ENCODE assay signal across 12 mouse cellular contexts in the genomic region with DNA sequence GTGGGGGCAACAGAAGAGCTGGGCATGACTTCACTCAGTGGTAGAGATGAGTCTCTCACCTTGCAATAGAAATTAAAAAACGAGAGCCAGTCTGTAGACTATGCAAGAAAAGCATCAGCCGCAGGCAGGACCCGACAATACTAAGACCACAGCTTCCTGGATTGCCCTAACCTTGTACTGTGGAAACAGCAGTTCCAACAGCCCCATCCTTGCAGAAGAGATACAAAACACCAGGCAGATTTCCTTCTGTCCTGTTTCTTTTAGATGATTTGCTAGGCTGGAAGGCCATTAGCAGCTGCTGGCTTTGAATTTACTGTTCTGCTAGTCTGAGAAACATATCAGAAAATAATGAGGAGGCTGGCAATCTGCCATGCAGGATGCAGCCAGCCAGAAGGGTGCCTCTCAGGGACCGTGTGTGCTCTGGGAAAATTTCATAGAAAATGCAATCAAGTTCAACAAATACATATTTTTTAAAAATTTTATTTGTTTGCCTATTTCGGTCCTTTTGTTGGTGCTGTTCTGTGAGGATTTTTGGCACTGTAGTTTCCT. TPM values are rescaled to one million over a fixed set of nuclear protein-coding genes. Genes with fewer than 3 reads are reported as not detected.
DNase-seq lines count a peak whose midpoint lies in the region; ATAC-seq and TF ChIP-seq lines count a peak whose summit lies in the region.
"Had no signal": no experiment of that assay in that cellular context is flagged by ENCODE, and none has a peak within 500 bp of the region (broad histone marks: within the 10 kb centered on the region; RNA-seq: fewer than 3 reads in every experiment).

No protein-coding gene starts in this region.

- DNase-seq in gastrocnemius, postnatal 10 days, result peak; percentile 31
- no peak for DNase-seq in gastrocnemius, adult 8-10 months (ENCODE audit: low spot score in 2 of 2)
- no peak for DNase-seq in midbrain, embryonic 11.5 days (ENCODE audit: low spot score, missing footprints)
- peak; percentile 26 for DNase-seq in brain, embryonic 18.5 days (ENCODE audit: low read depth, low spot score)
- peak; percentile 66 for DNase-seq in hindbrain, postnatal 0 days (ENCODE audit: low spot score)
- no peak for DNase-seq in urinary bladder, adult 18-20 months (ENCODE audit: low spot score in 2 of 2)
- no peak for DNase-seq in left cerebral cortex, postnatal 36 days (ENCODE audit: low spot score in 2 of 2)
- DNase-seq: heart, adult 11 months; liver, postnatal 0 days had no signal

- intact Hi-C loops in left cerebral cortex, postnatal 36 days (cut with DNase I), result no loop called here

- no peaks in the 10 kb centered on the region for H3K9me3 ChIP-seq in midbrain, embryonic 15.5 days
- no peaks in the 10 kb centered on the region for H3K9me3 ChIP-seq in midbrain, embryonic 11.5 days (ENCODE audit: control insufficient read depth, low read length)
- no peaks in the 10 kb centered on the region for H3K9me3 ChIP-seq in hindbrain, postnatal 0 days (ENCODE audit: low read length)
- H3K9me3 ChIP-seq: embryonic facial prominence, embryonic 13.5 days had no signal

- H3K36me3 ChIP-seq in midbrain, embryonic 15.5 days (replicated peaks), result no peaks in the 10 kb centered on the region
- no peaks in the 10 kb centered on the region for H3K36me3 ChIP-seq in midbrain, embryonic 11.5 days (ENCODE audit: control insufficient read depth, insufficient read depth, low read length)
- H3K36me3 ChIP-seq in hindbrain, postnatal 0 days (ENCODE audit: insufficient read depth, low read length), result no peaks in the 10 kb centered on the region
- H3K36me3 ChIP-seq: embryonic facial prominence, embryonic 13.5 days had no signal

- no peak overlapping the region for H3K4me3 ChIP-seq in midbrain, embryonic 15.5 days
- H3K4me3 ChIP-seq in midbrain, embryonic 11.5 days (ENCODE audit: low read depth, low read length), result no peak overlapping the region
- no peak overlapping the region for H3K4me3 ChIP-seq in hindbrain, postnatal 0 days (ENCODE audit: low read length)
- H3K4me3 ChIP-seq: embryonic facial prominence, embryonic 13.5 days had no signal

- H3K9ac ChIP-seq in midbrain, embryonic 15.5 days, result no peak overlapping the region
- H3K9ac ChIP-seq in midbrain, embryonic 11.5 days (ENCODE audit: low read length), result no peak overlapping the region
- no peak overlapping the region for H3K9ac ChIP-seq in hindbrain, postnatal 0 days (replicated peaks; ENCODE audit: low read length)
- H3K9ac ChIP-seq: embryonic facial prominence, embryonic 13.5 days; liver, postnatal 0 days had no signal

- no peaks in the 10 kb centered on the region for H3K27me3 ChIP-seq in midbrain, embryonic 15.5 days (replicated peaks)
- H3K27me3 ChIP-seq in midbrain, embryonic 11.5 days (ENCODE audit: control insufficient read depth, insufficient read depth, low read length), result no peaks in the 10 kb centered on the region
- no peaks in the 10 kb centered on the region for H3K27me3 ChIP-seq in hindbrain, postnatal 0 days (ENCODE audit: insufficient read depth, low read length)
- H3K27me3 ChIP-seq: embryonic facial prominence, embryonic 13.5 days had no signal

- 70% methylated on average over 5 of the region's 5 CpGs for WGBS in midbrain, embryonic 15.5 days
- 84% methylated on average over 5 of the region's 5 CpGs for WGBS in midbrain, embryonic 11.5 days
- 61% methylated on average over 5 of the region's 5 CpGs for WGBS in hindbrain, postnatal 0 days

- peak overlapping the region; percentile 60; the same call in 1 of the 2 replicates for H3K27ac ChIP-seq in midbrain, embryonic 15.5 days
- no peak overlapping the region for H3K27ac ChIP-seq in midbrain, embryonic 11.5 days (ENCODE audit: low read depth, low read length)
- no peak overlapping the region for H3K27ac ChIP-seq in hindbrain, postnatal 0 days
- H3K27ac ChIP-seq: embryonic facial prominence, embryonic 13.5 days had no signal

- ATAC-seq in midbrain, embryonic 15.5 days (replicated peaks), result peak; percentile 66; the same call in 1 of the 2 replicates
- ATAC-seq in midbrain, embryonic 11.5 days (ENCODE audit: low FRiP score), result no peak
- no peak for ATAC-seq in hindbrain, postnatal 0 days
- ATAC-seq: liver, postnatal 0 days had no signal

- no peak for TF ChIP-seq CTCF in hindbrain, postnatal 0 days (IDR thresholded peaks at IDR 0.05; ENCODE audit: low read depth)

- no peak overlapping the region for H3K4me2 ChIP-seq in midbrain, embryonic 15.5 days
- no peak overlapping the region for H3K4me2 ChIP-seq in midbrain, embryonic 11.5 days
- H3K4me2 ChIP-seq in hindbrain, postnatal 0 days (ENCODE audit: low read depth, low read length), result no peak overlapping the region
- H3K4me2 ChIP-seq: embryonic facial prominence, embryonic 13.5 days had no signal

- 0 out of 2 replicates have a peak, but pooled peaks cover 6% of the 10 kb centered on the region for H3K4me1 ChIP-seq in midbrain, embryonic 15.5 days
- H3K4me1 ChIP-seq in midbrain, embryonic 11.5 days (ENCODE audit: control insufficient read depth, insufficient read depth, low read length), result no peaks in the 10 kb centered on the region
- no peaks in the 10 kb centered on the region for H3K4me1 ChIP-seq in hindbrain, postnatal 0 days (ENCODE audit: insufficient read depth, low read length)
- H3K4me1 ChIP-seq: embryonic facial prominence, embryonic 13.5 days had no signal

RNA-seq across cellular contexts. Expression of a gene that starts 52.9 kb away (rescaled TPM):
- total RNA-seq in gastrocnemius, postnatal 10 days (2021), result not detected
- total RNA-seq in gastrocnemius, adult 8-10 months (2022), result not detected
- polyA plus RNA-seq in midbrain, embryonic 15.5 days (2015; fragmentation: Nextera tagmentation; extraction: Ambion mirVana), result 1.7 and 2.1 TPM in 2 replicates
- 1.5 and 1.9 TPM in 2 replicates for polyA plus RNA-seq in midbrain, embryonic 11.5 days (2014; fragmentation: Nextera tagmentation; extraction: Ambion mirVana)
- total RNA-seq in hindbrain, postnatal 0 days (2014; rRNA removed), result not detected in 2 replicates
- polyA plus RNA-seq in hindbrain, postnatal 0 days (2015; fragmentation: Nextera tagmentation; extraction: Ambion mirVana), result 0.30 and 0.32 TPM in 2 replicates
- not detected for total RNA-seq in left cerebral cortex, postnatal 36 days (2021)
- total RNA-seq: layer of hippocampus, postnatal 10 days had no signal
- polyA plus RNA-seq: liver, postnatal 0 days had no signal

Comparison
In these comparisons a context has a peak if more than half of its experiments do, and no peak if none do; other contexts are left out.
1. DNase-seq: peak in gastrocnemius, postnatal 10 days (single experiment), brain, embryonic 18.5 days (single experiment) and hindbrain, postnatal 0 days (single experiment); none in gastrocnemius, adult 8-10 months (0 of 2), midbrain, embryonic 11.5 days (single experiment), urinary bladder, adult 18-20 months (0 of 2) and left cerebral cortex, postnatal 36 days (0 of 2).